Comparison of ENCODE assay signal across 23 mouse cellular contexts in genomic region chr12:45030681-45031080, GRCm38 (mm10). TPM values are rescaled to one million over a fixed set of nuclear protein-coding genes. Genes with fewer than 3 reads are reported as not detected.
A peak's percentile ranks its signal among the peaks of the same experiment; 100 is the strongest.
DNase-seq lines count a peak whose midpoint lies in the region; ATAC-seq and TF ChIP-seq lines count a peak whose summit lies in the region.
"Had no signal": no experiment of that assay in that cellular context is flagged by ENCODE, and none has a peak within 500 bp of the region (broad histone marks: within the 10 kb centered on the region; RNA-seq: fewer than 3 reads in every experiment).

No protein-coding gene starts in this region.

- intact Hi-C loops in gastrocnemius, adult 2 months (cut with DNase I): no loop called here
- intact Hi-C loops in gastrocnemius, postnatal 36 days (cut with DNase I): loop anchor here (5.0 kb wide), 1 partner anchor 42 kb away; the partner anchor contains the start of gene Stxbp6

- H3K4me3 ChIP-seq in gastrocnemius, adult 2 months: no peak overlapping the region
- H3K4me3 ChIP-seq in forebrain, embryonic 11.5 days (ENCODE audit: low read depth, low read length): no peak overlapping the region
- H3K4me3 ChIP-seq: embryonic facial prominence, embryonic 13.5 days; forebrain, embryonic 13.5 days; heart, adult 2 months; heart, embryonic 15.5 days; hindbrain, embryonic 13.5 days had no signal

- no peak for TF ChIP-seq CTCF in gastrocnemius, adult 2 months (IDR thresholded peaks at IDR 0.05)

- no peaks in the 10 kb centered on the region for H3K36me3 ChIP-seq in forebrain, embryonic 11.5 days (ENCODE audit: control insufficient read depth, insufficient read depth, low read length)
- H3K36me3 ChIP-seq: embryonic facial prominence, embryonic 13.5 days; heart, embryonic 15.5 days; hindbrain, embryonic 13.5 days had no signal

- ATAC-seq in forebrain, embryonic 11.5 days (replicated peaks; ENCODE audit: low FRiP score): no peak
- ATAC-seq: activated CD4-positive, CD25-positive, alpha-beta regulatory T cell, adult 4 months; forebrain, embryonic 13.5 days; forebrain, postnatal 0 days; hindbrain, postnatal 0 days had no signal

- no peak overlapping the region for H3K4me2 ChIP-seq in forebrain, embryonic 11.5 days (ENCODE audit: low read depth, low read length, severe bottlenecking)
- H3K4me2 ChIP-seq: embryonic facial prominence, embryonic 13.5 days; forebrain, embryonic 13.5 days; heart, embryonic 11.5 days; heart, embryonic 15.5 days; hindbrain, embryonic 13.5 days had no signal

- no peaks in the 10 kb centered on the region for H3K4me1 ChIP-seq in forebrain, embryonic 11.5 days (replicated peaks; ENCODE audit: control insufficient read depth, insufficient read depth, low read length)
- H3K4me1 ChIP-seq: embryonic facial prominence, embryonic 13.5 days; hindbrain, embryonic 13.5 days had no signal

- H3K9ac ChIP-seq in forebrain, embryonic 11.5 days (ENCODE audit: low read length): no peak overlapping the region
- H3K9ac ChIP-seq: embryonic facial prominence, embryonic 13.5 days; forebrain, embryonic 13.5 days; forebrain, postnatal 0 days; heart, embryonic 15.5 days; hindbrain, embryonic 13.5 days had no signal

- no peaks in the 10 kb centered on the region for H3K27me3 ChIP-seq in forebrain, embryonic 11.5 days (ENCODE audit: control insufficient read depth, insufficient read depth, low read length)
- H3K27me3 ChIP-seq: embryonic facial prominence, embryonic 13.5 days; forebrain, embryonic 13.5 days; heart, embryonic 15.5 days; hindbrain, embryonic 13.5 days had no signal

- DNase-seq in gastrocnemius, adult 2 months: no peak
- DNase-seq in gastrocnemius, postnatal 36 days: no peak
- DNase-seq in layer of hippocampus, adult 11-12 months (ENCODE audit: low spot score): peak; percentile 58
- DNase-seq in layer of hippocampus, adult 9-10 months (ENCODE audit: low spot score): peak; percentile 56
- DNase-seq in layer of hippocampus, postnatal 36 days: peak; percentile 56 to 64
- DNase-seq in embryo, embryonic 10.5 days (ENCODE audit: low spot score): no peak
- no peak for DNase-seq in forebrain, embryonic 11.5 days (ENCODE audit: low spot score)
- DNase-seq: adrenal gland, postnatal 14 days; cerebellum, adult 11 months; cerebellum, adult 8-10 months; cerebellum, postnatal 25 days; forebrain, postnatal 0 days; gastrocnemius, postnatal 10 days; heart, adult 2 months; heart, postnatal 14 days had no signal

- H3K9me3 ChIP-seq in forebrain, embryonic 11.5 days (ENCODE audit: control insufficient read depth, low read length): no peaks in the 10 kb centered on the region
- H3K9me3 ChIP-seq: embryonic facial prominence, embryonic 13.5 days; forebrain, embryonic 13.5 days; heart, embryonic 15.5 days; hindbrain, embryonic 13.5 days had no signal

- WGBS in forebrain, embryonic 11.5 days: 85% methylated on average over 3 of the region's 3 CpGs

- H3K27ac ChIP-seq in gastrocnemius, adult 2 months: peak overlapping the region; percentile 57; the same call in 1 of the 2 replicates
- H3K27ac ChIP-seq in forebrain, embryonic 11.5 days (ENCODE audit: low read depth, low read length): no peak overlapping the region
- H3K27ac ChIP-seq: embryonic facial prominence, embryonic 13.5 days; forebrain, embryonic 13.5 days; heart, adult 2 months; heart, embryonic 15.5 days; hindbrain, embryonic 13.5 days; hindbrain, postnatal 0 days had no signal

RNA-seq across cellular contexts. Expression of gene Stxbp6, which starts 43.8 kb away (rescaled TPM):
- 1 to 10 TPM; 3.3 to 5.7 TPM for total RNA-seq in gastrocnemius, adult 2 months (2021)
- total RNA-seq in gastrocnemius, postnatal 36 days (2021): 1 to 10 TPM; 3.9 to 4.8 TPM
- total RNA-seq in layer of hippocampus, postnatal 36 days (2021): 10 to 100 TPM; 72.4 to 77.5 TPM
- 16.9 and 18.3 TPM in 2 replicates for polyA plus RNA-seq in forebrain, embryonic 11.5 days (2014; fragmentation: Nextera tagmentation; extraction: Ambion mirVana)
- total RNA-seq: MEL had no signal
- polyA plus RNA-seq: activated CD4-positive, CD25-positive, alpha-beta regulatory T cell, adult 4 months had no signal

Comparison
In these comparisons a context has a peak if more than half of its experiments do, and no peak if none do; other contexts are left out.
1. DNase-seq: peak in layer of hippocampus, adult 11-12 months (single experiment), layer of hippocampus, adult 9-10 months (single experiment) and layer of hippocampus, postnatal 36 days (2 of 2); none in gastrocnemius, adult 2 months (single experiment), gastrocnemius, postnatal 36 days (0 of 2), embryo, embryonic 10.5 days (single experiment) and forebrain, embryonic 11.5 days (single experiment).
2. RNA of gene Stxbp6, which starts 43.8 kb away (total RNA-seq): 72.4 to 77.5 TPM in layer of hippocampus, postnatal 36 days; 3.3 to 5.7 TPM in gastrocnemius, adult 2 months and 3.9 to 4.8 TPM in gastrocnemius, postnatal 36 days; every median in the first group is over 10 times any median in the second.